9 mouse cellular contexts compared by ENCODE assay signal in the genomic region with DNA sequence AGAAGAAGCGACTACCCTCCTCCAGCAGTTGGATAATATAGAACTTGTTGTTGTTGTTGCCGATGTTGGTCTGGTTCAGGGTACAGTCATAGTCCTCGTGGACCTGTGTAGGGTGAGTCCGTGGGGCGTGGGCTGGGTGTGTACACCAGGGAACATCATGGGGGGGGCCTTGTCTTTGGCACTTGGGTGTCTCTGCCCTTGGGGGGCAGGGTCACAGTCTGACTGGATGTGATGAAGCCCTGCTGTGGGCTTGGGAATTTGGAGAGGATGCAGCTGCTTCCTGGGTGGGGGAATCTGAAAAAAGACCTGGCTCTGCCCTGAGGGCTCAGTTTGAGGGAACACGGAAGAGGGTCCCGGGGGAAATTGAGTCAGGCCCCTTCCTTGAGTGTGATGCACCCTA. TPM values are rescaled to one million over a fixed set of nuclear protein-coding genes. Genes with fewer than 3 reads are reported as not detected.
DNase-seq lines count a peak whose midpoint lies in the region; ATAC-seq and TF ChIP-seq lines count a peak whose summit lies in the region.
"Had no signal": no experiment of that assay in that cellular context is flagged by ENCODE, and none has a peak within 500 bp of the region (broad histone marks: within the 10 kb centered on the region; RNA-seq: fewer than 3 reads in every experiment).

No protein-coding gene starts in this region.

- H3K36me3 ChIP-seq in midbrain, embryonic 10.5 days = peaks cover 12% of the 10 kb centered on the region
- no peaks in the 10 kb centered on the region for H3K36me3 ChIP-seq in midbrain, embryonic 15.5 days (replicated peaks)
- no peaks in the 10 kb centered on the region for H3K36me3 ChIP-seq in heart, embryonic 12.5 days
- H3K36me3 ChIP-seq in hindbrain, embryonic 12.5 days = peaks cover 3% of the 10 kb centered on the region; the same call in 1 of the 2 replicates

- no peak for ATAC-seq in CD4-positive, CD25-positive, alpha-beta regulatory T cell, adult 4 months
- ATAC-seq in midbrain, embryonic 15.5 days (replicated peaks) = no peak
- no peak for ATAC-seq in heart, embryonic 12.5 days (ENCODE audit: insufficient number of reproducible peaks, low FRiP score)
- no peak for ATAC-seq in hindbrain, embryonic 12.5 days (ENCODE audit: low FRiP score)

- TF ChIP-seq POLR2A in bone marrow macrophage, adult 2 months (IDR thresholded peaks at IDR 0.05; ENCODE audit: borderline replicate concordance, low read depth, low read length) = no peak

- peak; percentile 25 for DNase-seq in CD4-positive, CD25-positive, alpha-beta regulatory T cell, adult 2 months (ENCODE audit: low read depth, low spot score)
- no peak for DNase-seq in midbrain, embryonic 10.5 days (ENCODE audit: low spot score)
- peak; percentile 24 for DNase-seq in lung, postnatal 25 days (ENCODE audit: low spot score)

- H3K9me3 ChIP-seq in midbrain, embryonic 10.5 days (replicated peaks) = no peaks in the 10 kb centered on the region
- H3K9me3 ChIP-seq in midbrain, embryonic 15.5 days = no peaks in the 10 kb centered on the region
- H3K9me3 ChIP-seq in heart, embryonic 12.5 days (replicated peaks) = no peaks in the 10 kb centered on the region
- H3K9me3 ChIP-seq in hindbrain, embryonic 12.5 days (replicated peaks) = no peaks in the 10 kb centered on the region

- TF ChIP-seq CTCF in bone marrow macrophage, adult 2 months (IDR thresholded peaks at IDR 0.05; ENCODE audit: low read depth, low read length) = no peak

- no peak overlapping the region for H3K9ac ChIP-seq in midbrain, embryonic 15.5 days
- peak overlapping the region; percentile 44 for H3K9ac ChIP-seq in heart, embryonic 12.5 days
- H3K9ac ChIP-seq in hindbrain, embryonic 12.5 days = no peak overlapping the region

- H3K4me3 ChIP-seq in midbrain, embryonic 10.5 days = peak overlapping the region; percentile 24; the same call in 1 of the 2 replicates
- no peak overlapping the region for H3K4me3 ChIP-seq in midbrain, embryonic 15.5 days
- H3K4me3 ChIP-seq in bone marrow macrophage, adult 2 months (ENCODE audit: insufficient read depth, low read length) = peak overlapping the region; percentile 71
- H3K4me3 ChIP-seq in heart, embryonic 12.5 days = no peak overlapping the region
- no peak overlapping the region for H3K4me3 ChIP-seq in hindbrain, embryonic 12.5 days

- 73% methylated on average over 7 of the region's 7 CpGs for WGBS in midbrain, embryonic 10.5 days
- 51% methylated on average over 7 of the region's 7 CpGs for WGBS in midbrain, embryonic 15.5 days
- WGBS in heart, embryonic 12.5 days = 68% methylated on average over 7 of the region's 7 CpGs
- 63% methylated on average over 7 of the region's 7 CpGs for WGBS in hindbrain, embryonic 12.5 days

- no peak overlapping the region for H3K4me2 ChIP-seq in midbrain, embryonic 15.5 days
- no peak overlapping the region for H3K4me2 ChIP-seq in heart, embryonic 12.5 days
- no peak overlapping the region for H3K4me2 ChIP-seq in hindbrain, embryonic 12.5 days (replicated peaks)

- H3K4me1 ChIP-seq in midbrain, embryonic 10.5 days = peaks cover 72% of the 10 kb centered on the region
- H3K4me1 ChIP-seq in midbrain, embryonic 15.5 days = peaks cover 32% of the 10 kb centered on the region
- H3K4me1 ChIP-seq in bone marrow macrophage, adult 2 months (ENCODE audit: control insufficient read depth, insufficient read depth, low read length) = peaks cover 8% of the 10 kb centered on the region
- peaks cover 48% of the 10 kb centered on the region for H3K4me1 ChIP-seq in heart, embryonic 12.5 days (replicated peaks)
- peaks cover 31% of the 10 kb centered on the region for H3K4me1 ChIP-seq in hindbrain, embryonic 12.5 days

- peaks cover 14% of the 10 kb centered on the region for H3K27me3 ChIP-seq in midbrain, embryonic 10.5 days (ENCODE audit: low read depth, poor library complexity, severe bottlenecking)
- H3K27me3 ChIP-seq in midbrain, embryonic 15.5 days (replicated peaks) = no peaks in the 10 kb centered on the region
- H3K27me3 ChIP-seq in heart, embryonic 12.5 days (replicated peaks) = no peaks in the 10 kb centered on the region
- no peaks in the 10 kb centered on the region for H3K27me3 ChIP-seq in hindbrain, embryonic 12.5 days

- peak overlapping the region; percentile 84 for H3K27ac ChIP-seq in midbrain, embryonic 10.5 days (replicated peaks)
- no peak overlapping the region for H3K27ac ChIP-seq in midbrain, embryonic 15.5 days
- no peak overlapping the region for H3K27ac ChIP-seq in bone marrow macrophage, adult 2 months (ENCODE audit: insufficient read depth, low read depth, low read length)
- no peak overlapping the region for H3K27ac ChIP-seq in heart, embryonic 12.5 days (ENCODE audit: poor library complexity, severe bottlenecking)
- no peak overlapping the region for H3K27ac ChIP-seq in hindbrain, embryonic 12.5 days

RNA-seq across cellular contexts. Expression of gene Rrp9, which starts 0.7 kb away (rescaled TPM):
- polyA plus RNA-seq in CD4-positive, CD25-positive, alpha-beta regulatory T cell, adult 4 months (2017; shearing (Covaris generic)) = 10 to 100 TPM; 35.4 to 37.4 TPM
- polyA plus RNA-seq in midbrain, embryonic 10.5 days (2016; fragmentation: Nextera tagmentation; extraction: Ambion mirVana) = 69.9 and 74.9 TPM in 2 replicates
- polyA plus RNA-seq in midbrain, embryonic 15.5 days (2015; fragmentation: Nextera tagmentation; extraction: Ambion mirVana) = 51.2 and 52.3 TPM in 2 replicates
- polyA plus RNA-seq in bone marrow macrophage, adult 2 months (2012; ENCODE audit: insufficient read depth, insufficient read length, missing spikeins) = 7.8 and 11.2 TPM in 2 replicates
- 32.5 and 34.5 TPM in 2 replicates for polyA plus RNA-seq in heart, embryonic 12.5 days (2016; fragmentation: Nextera tagmentation; extraction: Ambion mirVana)
- polyA plus RNA-seq in hindbrain, embryonic 12.5 days (2016; fragmentation: Nextera tagmentation; extraction: Ambion mirVana) = 42.7 and 52.2 TPM in 2 replicates

RNA-seq across cellular contexts. Expression of gene Parp3, which starts 1.7 kb away (rescaled TPM):
- 10 to 100 TPM; 52.6 to 68.5 TPM for polyA plus RNA-seq in CD4-positive, CD25-positive, alpha-beta regulatory T cell, adult 4 months (2017; shearing (Covaris generic))
- polyA plus RNA-seq in midbrain, embryonic 10.5 days (2016; fragmentation: Nextera tagmentation; extraction: Ambion mirVana) = 1.9 and 2.7 TPM in 2 replicates
- polyA plus RNA-seq in midbrain, embryonic 15.5 days (2015; fragmentation: Nextera tagmentation; extraction: Ambion mirVana) = 1.4 and 1.5 TPM in 2 replicates
- 21.0 and 22.0 TPM in 2 replicates for polyA plus RNA-seq in bone marrow macrophage, adult 2 months (2012; ENCODE audit: insufficient read depth, insufficient read length, missing spikeins)
- polyA plus RNA-seq in heart, embryonic 12.5 days (2016; fragmentation: Nextera tagmentation; extraction: Ambion mirVana) = 1.0 and 1.6 TPM in 2 replicates
- polyA plus RNA-seq in hindbrain, embryonic 12.5 days (2016; fragmentation: Nextera tagmentation; extraction: Ambion mirVana) = 1.6 and 2.1 TPM in 2 replicates

RNA-seq across cellular contexts. Expression of gene Gpr62, which starts 9.3 kb away (rescaled TPM):
- not detected for polyA plus RNA-seq in CD4-positive, CD25-positive, alpha-beta regulatory T cell, adult 4 months (2017; shearing (Covaris generic))
- polyA plus RNA-seq in midbrain, embryonic 10.5 days (2016; fragmentation: Nextera tagmentation; extraction: Ambion mirVana) = 0.11 and 0.15 TPM in 2 replicates
- polyA plus RNA-seq in midbrain, embryonic 15.5 days (2015; fragmentation: Nextera tagmentation; extraction: Ambion mirVana) = 1.2 and 1.4 TPM in 2 replicates
- polyA plus RNA-seq in bone marrow macrophage, adult 2 months (2012; ENCODE audit: insufficient read depth, insufficient read length, missing spikeins) = not detected in 2 replicates
- polyA plus RNA-seq in heart, embryonic 12.5 days (2016; fragmentation: Nextera tagmentation; extraction: Ambion mirVana) = 0.41 and 0.46 TPM in 2 replicates
- 0.41 and 0.68 TPM in 2 replicates for polyA plus RNA-seq in hindbrain, embryonic 12.5 days (2016; fragmentation: Nextera tagmentation; extraction: Ambion mirVana)

RNA-seq across cellular contexts. Expression of gene Pcbp4, which starts 22.0 kb away (rescaled TPM):
- polyA plus RNA-seq in CD4-positive, CD25-positive, alpha-beta regulatory T cell, adult 4 months (2017; shearing (Covaris generic)) = 1 to 10 TPM; 2.9 to 3.1 TPM
- 385 and 386 TPM in 2 replicates for polyA plus RNA-seq in midbrain, embryonic 10.5 days (2016; fragmentation: Nextera tagmentation; extraction: Ambion mirVana)
- 295 and 310 TPM in 2 replicates for polyA plus RNA-seq in midbrain, embryonic 15.5 days (2015; fragmentation: Nextera tagmentation; extraction: Ambion mirVana)
- polyA plus RNA-seq in bone marrow macrophage, adult 2 months (2012; ENCODE audit: insufficient read depth, insufficient read length, missing spikeins) = 17.8 and 19.5 TPM in 2 replicates
- 96.9 and 109 TPM in 2 replicates for polyA plus RNA-seq in heart, embryonic 12.5 days (2016; fragmentation: Nextera tagmentation; extraction: Ambion mirVana)
- polyA plus RNA-seq in hindbrain, embryonic 12.5 days (2016; fragmentation: Nextera tagmentation; extraction: Ambion mirVana) = 308 and 309 TPM in 2 replicates

RNA-seq across cellular contexts. Expression of gene Iqcf1, which starts 24.7 kb away (rescaled TPM):
- not detected for polyA plus RNA-seq in CD4-positive, CD25-positive, alpha-beta regulatory T cell, adult 4 months (2017; shearing (Covaris generic))
- polyA plus RNA-seq in midbrain, embryonic 10.5 days (2016; fragmentation: Nextera tagmentation; extraction: Ambion mirVana) = not detected in 2 replicates
- not detected in 2 replicates for polyA plus RNA-seq in midbrain, embryonic 15.5 days (2015; fragmentation: Nextera tagmentation; extraction: Ambion mirVana)
- not detected in 2 replicates for polyA plus RNA-seq in bone marrow macrophage, adult 2 months (2012; ENCODE audit: insufficient read depth, insufficient read length, missing spikeins)
- not detected in 2 replicates for polyA plus RNA-seq in heart, embryonic 12.5 days (2016; fragmentation: Nextera tagmentation; extraction: Ambion mirVana)
- not detected in 2 replicates for polyA plus RNA-seq in hindbrain, embryonic 12.5 days (2016; fragmentation: Nextera tagmentation; extraction: Ambion mirVana)
- polyA plus RNA-seq: limb, embryonic 11.5 days had no signal

Comparison
In these comparisons a context has a peak if more than half of its experiments do, and no peak if none do; other contexts are left out.
1. H3K4me3 ChIP-seq: peak in midbrain, embryonic 10.5 days (single experiment) and bone marrow macrophage, adult 2 months (single experiment); none in midbrain, embryonic 15.5 days (single experiment), heart, embryonic 12.5 days (single experiment) and hindbrain, embryonic 12.5 days (single experiment).